Mouse (Mus musculus) macrophage (primary cell): ENCODE measurements around the gene Gm9. TPM values are rescaled to one million over a fixed set of nuclear protein-coding genes. Genes with fewer than 3 reads are reported as not detected.
A peak's percentile ranks its signal among the peaks of the same experiment; 100 is the strongest.
"Not testable (repeated sequence)": the region's sequence is repeated elsewhere in the genome, so short reads cannot be mapped to it uniquely, and the experiment has no call there.

Experiments used
- H3K27ac ChIP-seq: fragments of 350-480 bp; formaldehyde crosslinking; 2 replicates; pipeline ENCODE4 v1.9.0; 2021
- H3K36me3 ChIP-seq: fragments of 350-480 bp; formaldehyde crosslinking; 2 replicates; pipeline ENCODE4 v1.9.0; 2021; ENCODE audit errors: inconsistent target
- H3K4me3 ChIP-seq: fragments of 350-480 bp; formaldehyde crosslinking; 2 replicates; pipeline ENCODE4 v1.9.0; 2021; ENCODE audit errors: inconsistent target
- H3K79me2 ChIP-seq: fragments of 350-480 bp; formaldehyde crosslinking; 2 replicates; pipeline ENCODE4 v1.9.0; 2021; ENCODE audit errors: inconsistent target
- WGBS: methylation state at CpG from one replicate; pipeline ENCODE4 v1.1.7; 2026; ENCODE audit warnings: inconsistent platforms; ENCODE audit not compliant: missing documents; 5-methylcytosine and 5-hydroxymethylcytosine counted together
- polyA plus RNA-seq: library from polyadenylated mRNA; stranded (reverse); fragments of 250-400 nt; gene quantifications from 3 replicates; pipeline ENCODE4 v1.2.4, GENCODE M21; 2018; ENCODE audit warnings: inconsistent platforms
- total RNA-seq, 78 experiments: library from RNA; depleted of rRNA; stranded (reverse); fragments of 250-400 nt; gene quantifications; 1 replicate in 9 of 78; 2 replicates in 24 of 78; 3 replicates in 43 of 78; 4 replicates in 2 of 78; pipeline ENCODE4 v1.2.4; 2018; ENCODE audit warnings: inconsistent platforms in 56 of 78

The Gm9 gene
- not detected for total RNA-seq (2018; cell fraction: chromatin; rRNA removed)
- not detected for total RNA-seq (2018; cell fraction: cytosol; rRNA removed)
- total RNA-seq (2018; cell fraction: nucleus; rRNA removed) = not detected
- not detected in 3 replicates for polyA plus RNA-seq

DNA sequence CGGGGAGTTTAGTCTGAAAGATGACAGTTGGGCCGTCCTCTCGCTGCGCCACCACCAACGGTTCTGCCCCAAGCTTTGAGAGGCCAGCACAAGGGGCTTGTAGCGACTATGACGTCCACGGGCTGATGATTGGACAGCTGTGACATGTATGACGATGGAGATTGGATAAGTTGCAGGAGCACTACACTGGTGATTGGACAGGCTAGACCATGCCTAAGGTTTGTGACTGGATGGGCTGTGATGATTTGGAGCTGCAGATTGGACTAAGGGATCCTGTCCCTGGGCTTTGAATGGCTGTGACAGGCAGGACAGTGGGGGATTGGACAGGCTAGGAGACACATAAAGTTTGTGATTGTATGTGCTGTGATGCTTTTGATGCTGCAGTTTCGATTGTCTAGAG is at the start of gene Gm9:
Gene Gm9, minus strand, starts transcription at position 101 of the 400 bp plus-strand sequence.
- Histone ChIP-seq H3K79me2 (no peaks in the 10 kb centered on the region), H3K27ac (no peak within 1 kb of the TSS), H3K4me3 (no peak within 1 kb of the TSS), H3K36me3 (no peaks in the 10 kb centered on the region)
- 86% methylated on average over 10 of the region's 10 CpGs for WGBS

DNA sequence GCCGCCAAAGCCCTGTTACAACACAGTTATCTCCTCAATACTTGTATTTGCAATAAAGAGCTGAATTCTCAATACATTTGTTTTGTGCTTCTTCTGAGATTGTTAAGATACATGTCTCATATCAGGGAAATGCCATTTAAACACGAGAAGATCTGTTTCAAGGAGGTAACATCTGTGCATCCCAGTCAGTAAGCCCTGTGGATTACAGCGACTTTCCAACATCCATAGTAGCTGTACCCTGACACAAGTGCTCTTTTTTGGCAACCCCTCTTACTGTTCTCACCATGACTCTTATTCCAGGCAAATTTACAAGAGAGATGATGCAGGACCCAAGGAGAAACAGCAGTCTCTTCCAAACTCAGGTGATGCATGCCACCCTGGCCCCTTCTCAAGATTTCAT is 38.8 kb upstream of the Gm9 start, which contains the start of gene Rhox3a:
Gene Rhox3a, plus strand, starts transcription at position 301 of the 400 bp plus-strand sequence.
- H3K36me3 ChIP-seq, H3K27ac ChIP-seq, H3K4me3 ChIP-seq, H3K79me2 ChIP-seq: not testable (repeated sequence)
- no CpG with 5 or more reads among the region's 3 CpGs for WGBS

DNA sequence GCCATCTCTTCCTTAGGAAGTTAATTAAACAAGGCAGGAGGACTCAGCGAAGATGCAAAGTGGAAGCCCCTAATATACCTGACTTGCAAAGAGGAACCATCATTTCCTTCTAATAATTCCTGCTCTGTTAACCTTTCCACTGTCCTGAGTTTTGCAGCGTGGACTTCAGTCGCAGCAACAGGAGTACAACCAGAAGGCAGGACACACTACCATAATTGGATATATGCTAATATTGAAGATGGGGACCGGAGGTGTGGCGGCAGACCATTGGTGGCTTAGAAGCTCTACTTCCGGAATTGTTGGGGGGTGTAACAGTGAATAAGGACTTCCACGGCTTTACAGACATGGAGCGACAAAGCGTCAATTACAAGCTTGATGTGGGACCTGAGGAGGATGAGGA is 33.8 kb upstream of the Gm9 start, which contains the start of gene Rhox2a:
Gene Rhox2a, plus strand, starts transcription at position 301 of the 400 bp plus-strand sequence.
- not testable (repeated sequence) for H3K27ac ChIP-seq

DNA sequence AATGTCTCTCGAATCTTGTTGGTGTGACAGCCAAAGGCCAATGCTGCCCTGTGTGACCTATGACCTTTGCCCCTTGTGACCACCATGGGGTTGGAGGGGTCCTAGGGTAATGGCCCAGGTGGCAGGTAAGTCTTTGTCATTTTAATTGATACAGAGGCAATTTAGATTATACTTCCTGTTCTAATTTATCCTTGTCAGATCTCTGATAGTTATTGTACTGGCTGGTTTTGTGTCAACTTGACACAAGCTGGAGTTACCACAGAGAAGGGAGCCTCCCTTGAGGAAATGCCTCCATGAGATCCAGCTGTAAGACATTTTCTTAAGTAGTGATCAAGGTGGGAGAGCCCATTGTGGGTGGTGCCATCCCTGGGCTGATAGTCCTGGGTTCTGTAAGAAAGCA is 11.3 kb upstream of the Gm9 start, which contains the start of gene Rhox1:
Gene Rhox1, minus strand, starts transcription at position 101 of the 400 bp plus-strand sequence.
- not testable (repeated sequence) for H3K79me2 ChIP-seq, H3K27ac ChIP-seq, H3K4me3 ChIP-seq, H3K36me3 ChIP-seq
- WGBS = 92% methylated on average over 1 of the region's 1 CpGs

More for the DNA sequence above, 33.8 kb upstream of the Gm9 start, which contains the start of gene Rhox2a:
- H3K79me2 ChIP-seq, H3K36me3 ChIP-seq, H3K4me3 ChIP-seq: not testable (repeated sequence)
- WGBS = no CpG with 5 or more reads among the region's 9 CpGs

DNA sequence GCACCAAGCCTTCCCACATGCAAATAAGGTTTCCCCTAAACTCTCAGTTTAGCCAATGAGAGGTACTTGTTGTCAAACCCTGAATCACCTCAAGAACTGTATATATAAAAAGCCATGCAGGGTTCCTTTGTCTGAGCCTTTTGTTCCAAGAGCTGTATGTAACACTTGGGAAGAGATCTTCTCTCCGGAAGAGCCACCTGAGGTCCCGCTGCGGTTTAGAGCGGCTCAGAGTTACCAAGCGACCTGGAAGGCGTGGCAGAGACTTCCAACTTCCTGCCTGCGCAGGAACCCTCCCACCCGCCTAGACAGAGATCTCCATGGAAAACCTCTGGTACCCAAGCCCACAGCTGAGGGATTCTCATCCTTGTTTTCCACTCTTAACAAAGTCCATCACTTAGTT is 12.2 kb downstream of the Gm9 start:
- Histone ChIP-seq H3K36me3 (no peaks in the 10 kb centered on the region), H3K27ac (no peak overlapping the region), H3K4me3 (no peak overlapping the region), H3K79me2 (no peaks in the 10 kb centered on the region)
- WGBS = 70% methylated on average over 6 of the region's 8 CpGs

DNA sequence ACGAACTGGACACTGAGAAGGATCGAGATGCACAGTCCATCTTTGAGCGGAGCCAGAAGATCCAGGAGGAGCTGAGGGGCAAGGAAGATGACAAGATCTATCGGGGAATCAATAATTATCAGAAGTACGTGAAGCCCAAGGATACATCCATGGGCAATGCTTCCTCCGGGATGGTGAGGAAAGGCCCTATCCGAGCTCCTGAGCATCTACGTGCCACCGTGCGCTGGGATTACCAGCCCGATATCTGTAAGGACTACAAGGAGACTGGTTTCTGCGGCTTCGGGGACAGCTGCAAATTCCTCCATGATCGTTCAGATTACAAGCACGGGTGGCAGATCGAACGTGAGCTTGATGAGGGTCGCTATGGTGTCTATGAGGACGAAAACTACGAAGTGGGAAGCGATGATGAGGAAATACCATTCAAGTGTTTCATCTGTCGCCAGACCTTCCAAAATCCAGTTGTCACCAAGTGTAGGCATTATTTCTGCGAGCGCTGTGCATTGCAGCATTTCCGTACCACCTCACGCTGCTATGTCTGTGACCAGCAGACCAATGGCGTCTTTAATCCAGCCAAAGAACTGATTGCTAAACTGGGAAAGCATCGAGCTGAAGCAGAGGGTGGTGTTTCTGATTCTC is 19.0 kb downstream of the Gm9 start:
- Histone ChIP-seq H3K36me3 (no peaks in the 10 kb centered on the region), H3K27ac (no peak overlapping the region), H3K4me3 (peak overlapping the region; percentile 50), H3K79me2 (peaks cover 6% of the 10 kb centered on the region; the same call in 1 of the 2 replicates)
- WGBS = 33% methylated on average over 27 of the region's 28 CpGs

DNA sequence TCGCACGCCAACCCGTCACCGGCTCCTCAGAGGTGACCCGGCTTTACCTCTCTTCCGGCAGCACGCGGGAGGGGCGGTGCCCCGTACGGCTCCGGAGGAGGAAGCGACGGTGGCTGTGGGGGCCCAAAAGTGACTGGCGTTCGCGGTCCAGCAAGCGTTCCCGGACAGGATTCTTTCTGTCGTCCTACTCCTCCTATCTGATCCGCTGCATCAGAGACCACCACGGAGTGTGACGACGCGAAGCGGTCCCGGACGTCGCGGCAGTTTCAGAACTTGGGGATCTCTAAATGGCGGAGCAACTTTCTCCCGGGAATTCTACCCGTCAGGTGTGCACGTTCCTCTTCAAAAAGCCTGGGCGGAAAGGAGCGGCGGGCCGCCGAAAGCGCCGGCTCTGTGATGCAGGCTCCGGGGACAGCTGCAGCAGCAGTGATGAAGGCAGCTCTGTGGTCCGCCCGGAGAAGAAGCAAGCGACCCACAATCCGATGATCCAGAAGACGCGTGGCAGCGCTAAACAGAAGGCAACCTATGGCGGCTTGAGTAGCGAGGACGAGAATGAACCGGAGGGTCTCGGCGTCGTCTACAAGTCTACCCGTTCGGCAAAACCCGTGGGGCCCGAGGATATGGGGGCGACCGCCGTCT is 19.6 kb downstream of the Gm9 start, which contains the start of the genes Ndufa1 and Rnf113a1:
Gene Ndufa1, minus strand, starts transcription at position 59 of the 639 bp plus-strand sequence.
Gene Rnf113a1, plus strand, starts transcription at position 141 of the 639 bp plus-strand sequence.
- WGBS = 24% methylated on average over 52 of the region's 63 CpGs
- no peak within 1 kb of the TSS for H3K27ac ChIP-seq
- peak within 1 kb of the TSS; percentile 50 for H3K4me3 ChIP-seq

DNA sequence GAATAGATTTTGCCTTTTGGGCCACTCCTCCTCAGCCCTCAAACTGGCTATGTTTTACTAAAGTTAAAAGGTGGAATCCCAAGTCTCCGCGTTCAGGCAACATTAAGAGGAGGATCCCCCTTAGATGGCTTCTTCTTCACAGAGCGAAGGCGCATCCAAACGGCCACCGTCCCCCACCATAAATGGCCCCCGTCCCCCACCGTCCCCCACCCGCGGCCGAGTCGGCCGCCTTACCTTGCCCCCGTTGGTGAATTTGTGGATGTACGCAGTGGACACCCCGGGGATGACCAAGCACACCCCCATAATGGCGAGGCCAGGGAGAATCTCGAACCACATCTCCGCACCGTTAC is 20.1 kb downstream of the Gm9 start:
- H3K36me3 ChIP-seq = no peaks in the 10 kb centered on the region
- WGBS = 29% methylated on average over 17 of the region's 20 CpGs
- peaks cover 6% of the 10 kb centered on the region; the same call in 1 of the 2 replicates for H3K79me2 ChIP-seq
- no peak overlapping the region for H3K27ac ChIP-seq
- H3K4me3 ChIP-seq = peak overlapping the region; percentile 50

More for the DNA sequence above, 19.6 kb downstream of the Gm9 start, which contains the start of the genes Ndufa1 and Rnf113a1:
- H3K79me2 ChIP-seq = peaks cover 6% of the 10 kb centered on the region; the same call in 1 of the 2 replicates
- H3K36me3 ChIP-seq = no peaks in the 10 kb centered on the region

DNA sequence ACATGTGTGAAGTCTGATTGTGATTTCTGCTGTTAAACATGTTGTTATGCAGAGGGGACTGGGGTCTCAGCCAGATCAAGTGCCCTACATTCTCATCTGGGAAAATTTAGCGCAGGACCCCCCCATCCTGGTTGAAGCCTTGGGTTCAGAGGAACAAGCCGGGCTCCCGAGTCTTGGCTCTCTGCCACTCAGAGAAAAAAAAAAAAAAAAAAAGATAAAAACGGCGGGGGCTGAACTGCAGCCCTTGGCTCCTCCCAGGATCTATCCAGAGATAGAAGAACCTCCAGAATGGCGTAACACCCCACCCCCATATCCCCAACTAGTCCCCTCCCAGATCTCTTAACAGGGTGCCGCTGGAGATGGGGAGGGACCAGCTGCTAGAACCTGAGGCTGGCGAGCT is 26.4 kb downstream of the Gm9 start:
- H3K79me2 ChIP-seq, H3K27ac ChIP-seq, H3K36me3 ChIP-seq, H3K4me3 ChIP-seq: not testable (repeated sequence)
- WGBS = 78% methylated on average over 5 of the region's 8 CpGs

DNA sequence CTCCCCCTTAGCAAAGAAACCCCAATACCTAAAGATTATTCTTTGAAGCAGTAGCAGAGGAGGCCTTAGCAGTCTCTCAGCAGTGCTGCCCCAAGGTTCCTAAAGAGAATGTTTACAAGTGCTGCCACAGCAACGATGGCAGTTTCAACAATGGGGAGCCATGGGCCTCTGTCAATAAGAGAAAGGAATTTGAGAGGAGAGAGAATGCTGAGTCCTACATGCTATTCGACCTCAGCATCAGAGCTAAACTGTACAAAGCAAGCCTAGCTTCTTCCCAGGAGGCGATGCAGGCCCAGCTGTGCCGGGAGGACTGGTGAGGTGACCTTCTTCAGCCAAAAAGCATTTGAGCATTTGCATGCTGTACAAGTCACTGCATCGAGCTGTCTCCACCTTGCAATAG is 42.1 kb downstream of the Gm9 start, which contains the start of gene Akap14:
Gene Akap14, minus strand, starts transcription at position 101 of the 400 bp plus-strand sequence.
- Histone ChIP-seq H3K4me3 (no peak within 1 kb of the TSS), H3K79me2 (no peaks in the 10 kb centered on the region), H3K27ac (no peak within 1 kb of the TSS), H3K36me3 (no peaks in the 10 kb centered on the region)
- 85% methylated on average over 5 of the region's 5 CpGs for WGBS

DNA sequence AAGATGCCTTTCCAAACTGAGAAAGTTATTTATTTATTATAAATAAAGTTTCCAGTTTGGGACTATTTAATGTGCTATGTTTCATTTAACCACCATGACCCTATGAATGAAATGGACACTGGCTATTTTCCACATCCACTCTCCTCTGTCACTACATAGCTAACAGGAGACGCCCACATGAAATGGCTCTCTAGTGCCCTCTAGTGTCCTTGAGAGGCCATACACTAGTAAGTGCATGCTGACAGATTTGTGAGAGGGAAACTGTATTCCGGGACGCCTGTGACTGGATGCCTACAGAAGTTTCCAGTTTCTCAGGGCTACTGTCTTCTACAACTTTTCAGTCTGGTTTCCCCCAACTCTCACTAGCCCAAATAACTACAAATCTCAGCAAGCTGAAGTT is 43.8 kb downstream of the Gm9 start:
- Histone ChIP-seq H3K36me3 (no peaks in the 10 kb centered on the region), H3K4me3 (no peak overlapping the region), H3K27ac (no peak overlapping the region), H3K79me2 (no peaks in the 10 kb centered on the region)
- 26% methylated on average over 3 of the region's 3 CpGs for WGBS

DNA sequence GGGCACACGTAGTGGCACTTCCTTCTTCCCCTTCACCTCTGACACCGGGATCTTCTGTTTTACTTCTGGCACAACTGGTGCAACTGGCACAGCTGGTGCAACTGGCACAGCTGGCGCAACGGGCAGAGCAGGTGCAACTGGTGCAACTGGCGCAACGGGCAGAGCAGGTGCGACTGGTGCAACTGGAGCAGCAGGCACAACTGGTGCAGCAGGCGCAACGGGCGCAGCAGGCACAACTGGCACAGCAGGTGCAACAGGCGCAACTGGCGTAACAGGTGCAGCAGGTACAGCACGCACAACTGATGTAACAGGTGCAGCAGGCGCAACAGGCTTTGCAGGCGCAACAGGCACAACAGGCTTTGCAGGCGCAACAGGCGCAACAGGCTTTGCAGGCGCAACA is 47.7 kb downstream of the Gm9 start:
- Histone ChIP-seq H3K4me3 (no peak overlapping the region), H3K79me2 (no peaks in the 10 kb centered on the region), H3K27ac (no peak overlapping the region), H3K36me3 (no peaks in the 10 kb centered on the region)
- 93% methylated on average over 16 of the region's 18 CpGs for WGBS

DNA sequence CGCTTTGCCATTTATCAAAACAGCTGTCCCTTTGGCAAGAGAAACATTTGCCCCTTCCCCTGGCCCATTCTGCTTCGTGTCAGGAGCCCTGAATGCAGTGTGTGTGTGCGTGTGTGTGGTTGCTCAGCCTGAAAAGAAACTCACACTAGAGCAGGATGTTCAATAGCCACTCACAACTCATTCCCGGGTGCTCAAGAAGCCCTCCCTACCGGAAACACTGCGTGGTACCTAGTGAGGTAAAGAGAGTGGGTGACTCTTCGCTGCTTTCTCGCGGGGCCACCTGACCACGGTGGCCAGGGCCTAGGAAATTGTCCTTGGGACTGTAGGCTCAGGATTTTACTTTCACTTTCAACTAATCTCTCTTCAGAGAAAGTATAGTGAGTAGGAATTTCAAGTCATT is 49.7 kb downstream of the Gm9 start:
- Histone ChIP-seq H3K27ac (no peak overlapping the region), H3K4me3 (no peak overlapping the region), H3K36me3 (no peaks in the 10 kb centered on the region), H3K79me2 (no peaks in the 10 kb centered on the region)
- 53% methylated on average over 9 of the region's 10 CpGs for WGBS
